Mouse (Mus musculus): ENCODE measurements around the gene Mcur1.

DNA sequence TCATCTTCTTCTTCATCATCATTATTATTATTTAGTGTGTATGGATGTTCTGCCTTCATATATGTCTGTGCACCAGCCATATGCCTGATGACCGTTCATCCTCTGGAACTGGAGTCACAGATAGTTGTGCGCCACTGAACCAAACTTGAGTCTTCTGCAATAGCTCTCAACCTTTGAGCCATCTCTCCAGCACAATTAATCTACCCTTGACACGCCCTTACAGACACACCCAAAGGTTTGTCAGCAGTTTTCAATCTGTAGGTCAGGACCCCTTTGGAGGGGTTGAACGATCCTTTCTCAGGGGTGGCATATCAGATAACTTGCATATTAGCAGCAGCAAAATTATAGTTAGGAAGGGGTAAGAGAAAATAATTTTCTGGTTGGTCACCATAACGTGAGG is 4.7 kb upstream of the Mcur1 start:
- no peak for TF ChIP-seq POLR2A (IDR thresholded peaks at IDR 0.05; ENCODE audit: borderline replicate concordance, extremely low read depth, insufficient read depth, insufficient read length, poor library complexity, severe bottlenecking)
- no peak for TF ChIP-seq CTCF (IDR thresholded peaks at IDR 0.05; ENCODE audit: borderline replicate concordance, extremely low read depth, insufficient read depth, insufficient read length)
